Mouse (Mus musculus) liver, embryonic 16.5 days (tissue): ENCODE results near the gene Ralb. TPM values are rescaled to one million over a fixed set of nuclear protein-coding genes. Genes with fewer than 3 reads are reported as not detected.
A peak's percentile ranks its signal among the peaks of the same experiment; 100 is the strongest.

Experiments
- ATAC-seq: fragments of 200-750 bp; cut with Nextera tagmentation; 2 replicates; pipeline ENCODE4 v1.8.0; 2017; ENCODE audit warnings: low read depth, mild to moderate bottlenecking, moderate number of reproducible peaks, moderate library complexity
- H3K27ac ChIP-seq: fragments of 300-500 bp; sonication (generic); 2 replicates; pipeline ENCODE4 v1.5.1; 2014; ENCODE audit warnings: mild to moderate bottlenecking, low read length
- H3K27me3 ChIP-seq: fragments of 300-500 bp; sonication (generic); 2 replicates; pipeline ENCODE4 v1.6.1; 2014; ENCODE audit warnings: low read depth, low read length, mixed read lengths; ENCODE audit not compliant: control insufficient read depth, insufficient read depth
- H3K36me3 ChIP-seq: fragments of 300-500 bp; sonication (generic); 2 replicates; pipeline ENCODE4 v1.6.1; 2014; ENCODE audit warnings: mild to moderate bottlenecking; ENCODE audit not compliant: control insufficient read depth, insufficient read depth
- H3K4me1 ChIP-seq: fragments of 300-500 bp; sonication (generic); 2 replicates; pipeline ENCODE4 v1.6.1; 2014; ENCODE audit warnings: low read depth, low read length, mixed read lengths; ENCODE audit not compliant: control insufficient read depth
- H3K4me2 ChIP-seq: fragments of 300-500 bp; sonication (generic); 2 replicates; pipeline ENCODE4 v1.6.1; 2014; ENCODE audit warnings: low read depth, low read length, mixed read lengths
- H3K4me3 ChIP-seq: fragments of 300-500 bp; sonication (generic); 2 replicates; pipeline ENCODE4 v1.5.1; 2014; ENCODE audit warnings: low read depth, mild to moderate bottlenecking, low read length
- H3K9ac ChIP-seq: fragments of 300-500 bp; sonication (generic); 2 replicates; pipeline ENCODE4 v1.6.1; 2014; ENCODE audit warnings: low read depth, low read length
- H3K9me3 ChIP-seq: fragments of 300-500 bp; sonication (generic); replicated peaks from 2 replicates; pipeline ENCODE4 v1.6.1; 2016; ENCODE audit warnings: low read length; ENCODE audit not compliant: control insufficient read depth
- WGBS: fragments of 180-500 bp; shearing (Covaris S2); extraction: QIAGEN DNeasy Blood & Tissue Kit; methylation state at CpG from one replicate; pipeline ENCODE4 v1.1.7; 2014; ENCODE audit not compliant: insufficient replicate concordance; 5-methylcytosine and 5-hydroxymethylcytosine counted together
- polyA plus RNA-seq: library from polyadenylated mRNA; unstranded; fragments of >200 nt; fragmentation: Nextera tagmentation; extraction: Ambion mirVana; gene quantifications from 2 replicates; pipeline ENCODE4 v1.2.1, GENCODE M21; 2015

Gene Ralb
- polyA plus RNA-seq, 1 experiment from 2014 or later: 40.5 TPM

DNA sequence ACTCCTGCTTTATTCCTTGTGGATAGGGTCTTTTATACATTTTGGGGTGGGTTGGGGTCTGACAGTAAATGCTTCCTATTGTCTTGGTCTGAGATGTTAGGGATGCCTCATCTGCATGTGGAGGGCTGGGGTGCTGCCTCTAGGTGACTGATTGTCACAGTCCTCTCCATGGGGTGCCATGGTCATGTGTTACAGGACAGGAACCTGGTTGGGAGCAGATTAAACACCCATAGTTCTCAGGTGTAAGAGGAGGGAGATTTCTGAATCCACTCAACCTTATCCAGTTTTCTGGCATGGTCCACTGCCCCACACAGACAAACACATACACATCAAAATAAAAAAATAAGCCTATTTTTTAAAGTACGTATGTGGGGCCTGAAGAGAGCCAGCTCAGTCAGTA, 12.1 kb downstream of the Ralb start:
- 63% methylated on average over 1 of the region's 1 CpGs for WGBS
- no peaks in the 10 kb centered on the region for H3K36me3 ChIP-seq
- no peak for ATAC-seq
- H3K9ac ChIP-seq: no peak overlapping the region
- H3K27me3 ChIP-seq: no peaks in the 10 kb centered on the region
- peaks cover 8% of the 10 kb centered on the region for H3K4me1 ChIP-seq
- no peaks in the 10 kb centered on the region for H3K9me3 ChIP-seq
- H3K4me3 ChIP-seq: no peak overlapping the region
- no peak overlapping the region for H3K4me2 ChIP-seq
- H3K27ac ChIP-seq: peak overlapping the region; percentile 43; the same call in 1 of the 2 replicates

- Histone ChIP-seq H3K4me3 (no peak overlapping the region), H3K36me3 (no peaks in the 10 kb centered on the region), H3K27me3 (no peaks in the 10 kb centered on the region), H3K9ac (no peak overlapping the region), H3K27ac (peak overlapping the region; percentile 43; the same call in 1 of the 2 replicates), H3K4me2 (no peak overlapping the region; the same call in 1 of the 2 replicates), H3K9me3 (no peaks in the 10 kb centered on the region), H3K4me1 (peaks cover 11% of the 10 kb centered on the region)
- peak; percentile 85 for ATAC-seq
- 11% methylated on average over 11 of the region's 11 CpGs for WGBS
Observed at GRCm38 (mm10) chr1:119492097-119492496, 12.5 kb downstream of the Ralb start.

DNA sequence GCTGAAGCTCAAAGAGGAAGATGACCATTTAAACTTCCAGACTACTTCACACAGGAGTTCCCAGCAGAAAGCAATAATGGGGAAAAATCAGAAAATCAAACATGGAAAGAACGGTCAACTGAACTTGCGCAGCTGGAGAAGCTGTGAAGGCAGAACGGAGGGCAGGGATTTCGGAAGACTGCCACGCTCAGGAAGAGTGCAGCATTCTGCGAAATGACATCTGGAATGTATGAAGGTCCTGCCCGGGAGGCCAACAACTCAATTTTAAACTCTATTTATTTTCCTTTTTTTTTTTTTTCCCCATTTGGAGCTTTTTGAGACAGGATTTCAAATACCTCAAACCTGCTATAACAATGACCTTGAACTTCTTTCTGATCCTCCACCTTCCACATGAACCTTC, 13.8 kb downstream of the Ralb start:
- no peak for ATAC-seq

DNA sequence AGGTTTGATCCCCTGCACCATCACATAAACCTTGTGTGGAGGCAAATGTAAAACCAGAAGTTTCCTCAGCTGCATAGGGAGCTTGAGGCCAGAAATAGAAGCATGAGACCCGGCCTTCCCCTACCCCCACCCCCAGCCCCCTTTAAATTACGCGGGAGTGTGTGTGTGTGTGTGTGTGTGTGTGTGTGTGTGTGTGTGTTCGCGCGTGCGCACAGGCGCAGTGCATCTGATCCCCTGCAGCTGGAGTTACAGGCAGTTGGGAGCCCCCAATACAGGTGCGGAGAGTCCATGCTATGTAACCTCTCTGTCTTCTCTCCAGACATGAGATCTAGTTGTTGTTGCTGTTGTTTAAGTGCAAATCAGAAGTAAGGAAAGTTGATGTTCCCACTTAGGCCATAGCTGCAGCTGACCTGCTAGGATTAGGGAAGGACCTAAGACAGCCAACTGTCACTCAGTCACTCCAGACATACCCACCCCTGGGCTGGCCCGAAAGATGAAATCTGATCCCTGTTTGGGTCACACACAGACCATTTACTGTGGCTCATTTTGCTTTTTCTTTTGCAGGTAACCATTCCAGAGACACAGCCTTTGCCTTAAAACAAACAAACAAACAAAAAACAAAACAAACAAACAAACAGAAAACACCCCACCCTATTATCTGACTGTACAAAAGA, 16.5 kb downstream of the Ralb start:
- H3K27ac ChIP-seq: no peak overlapping the region

More for the DNA sequence above, 13.8 kb downstream of the Ralb start:
- Histone ChIP-seq H3K4me1 (peaks cover 7% of the 10 kb centered on the region), H3K27ac (no peak overlapping the region), H3K4me3 (no peak overlapping the region), H3K9me3 (no peaks in the 10 kb centered on the region), H3K9ac (no peak overlapping the region), H3K36me3 (no peaks in the 10 kb centered on the region), H3K4me2 (no peak overlapping the region), H3K27me3 (no peaks in the 10 kb centered on the region)
- 75% methylated on average over 7 of the region's 7 CpGs for WGBS

DNA sequence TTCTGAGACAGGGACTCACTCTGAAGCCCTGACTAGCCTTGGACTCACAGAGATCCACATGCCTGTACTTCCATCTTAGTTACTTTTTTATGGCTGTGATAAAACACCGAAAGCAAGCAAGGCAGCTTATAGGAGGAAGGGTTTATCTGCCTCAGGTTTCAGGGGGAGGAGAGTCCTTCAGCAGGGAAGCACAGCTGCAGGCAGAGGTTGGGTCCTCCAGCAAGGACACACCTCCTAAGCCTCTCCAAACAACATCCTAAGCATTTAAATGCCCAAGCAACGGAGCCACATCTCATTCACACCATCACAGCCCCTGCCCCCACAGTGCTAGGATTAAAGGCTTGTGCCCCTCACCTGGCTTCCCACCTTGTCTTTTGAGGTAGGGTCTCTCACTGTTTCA, 18.8 kb downstream of the Ralb start:
- no peak for ATAC-seq
- 28% methylated on average over 2 of the region's 2 CpGs for WGBS

More for the DNA sequence above, 16.5 kb downstream of the Ralb start:
- Histone ChIP-seq H3K4me2 (no peak overlapping the region), H3K27me3 (no peaks in the 10 kb centered on the region), H3K9ac (no peak overlapping the region), H3K4me3 (no peak overlapping the region), H3K36me3 (no peaks in the 10 kb centered on the region), H3K9me3 (no peaks in the 10 kb centered on the region), H3K4me1 (peaks cover 7% of the 10 kb centered on the region)
- ATAC-seq: no peak
- 52% methylated on average over 10 of the region's 10 CpGs for WGBS

GRCm38 (mm10) chr1:119484457-119484856, 20.1 kb downstream of the Ralb start:
- Histone ChIP-seq H3K4me2 (no peak overlapping the region), H3K27me3 (no peaks in the 10 kb centered on the region), H3K4me1 (peaks cover 2% of the 10 kb centered on the region), H3K36me3 (peaks cover 8% of the 10 kb centered on the region), H3K4me3 (no peak overlapping the region), H3K27ac (no peak overlapping the region), H3K9me3 (no peaks in the 10 kb centered on the region), H3K9ac (no peak overlapping the region)
- 55% methylated on average over 3 of the region's 3 CpGs for WGBS
- ATAC-seq: peak; percentile 41; the same call in 1 of the 2 replicates

More for the DNA sequence above, 18.8 kb downstream of the Ralb start:
- no peak overlapping the region for H3K4me2 ChIP-seq
- H3K27me3 ChIP-seq: no peaks in the 10 kb centered on the region
- H3K4me1 ChIP-seq: peaks cover 2% of the 10 kb centered on the region
- no peak overlapping the region for H3K27ac ChIP-seq
- peaks cover 6% of the 10 kb centered on the region for H3K36me3 ChIP-seq
- H3K9ac ChIP-seq: no peak overlapping the region
- H3K9me3 ChIP-seq: no peaks in the 10 kb centered on the region
- no peak overlapping the region for H3K4me3 ChIP-seq

DNA sequence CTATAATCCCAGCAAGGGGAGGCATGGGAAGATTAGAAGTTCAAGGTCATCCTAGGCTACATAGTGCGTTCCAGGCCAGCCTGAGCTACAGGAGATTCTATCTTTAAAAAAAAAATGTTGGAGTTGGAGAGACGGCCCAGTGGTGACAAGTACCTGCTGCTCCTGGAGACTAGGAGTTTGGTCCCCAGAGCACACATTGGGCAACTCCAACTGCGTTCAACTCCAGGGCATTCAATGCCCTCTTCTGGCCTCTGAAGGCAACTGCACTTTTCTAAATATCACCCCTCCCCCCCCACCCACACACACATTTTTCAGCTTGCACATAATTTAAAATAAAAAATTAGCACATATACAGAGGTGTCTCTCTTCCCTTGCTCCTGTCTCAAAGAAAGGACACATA, 21.7 kb downstream of the Ralb start:
- H3K27ac ChIP-seq: no peak overlapping the region
- no peaks in the 10 kb centered on the region for H3K9me3 ChIP-seq
- H3K27me3 ChIP-seq: no peaks in the 10 kb centered on the region
- H3K9ac ChIP-seq: no peak overlapping the region
- no peak overlapping the region for H3K4me3 ChIP-seq
- peaks cover 2% of the 10 kb centered on the region for H3K4me1 ChIP-seq
- ATAC-seq: no peak
- H3K4me2 ChIP-seq: no peak overlapping the region
- 46% methylated on average over 3 of the region's 3 CpGs for WGBS
- H3K36me3 ChIP-seq: peaks cover 8% of the 10 kb centered on the region

GRCm38 (mm10) chr1:119481205-119481932, 23.2 kb downstream of the Ralb start:
- Histone ChIP-seq H3K36me3 (peaks cover 8% of the 10 kb centered on the region), H3K9me3 (no peaks in the 10 kb centered on the region), H3K9ac (no peak overlapping the region), H3K4me1 (no peaks in the 10 kb centered on the region; the same call in none of the 2 replicates), H3K27ac (no peak overlapping the region), H3K4me2 (no peak overlapping the region), H3K27me3 (no peaks in the 10 kb centered on the region), H3K4me3 (no peak overlapping the region)
- no peak for ATAC-seq
- 66% methylated on average over 7 of the region's 7 CpGs for WGBS

DNA sequence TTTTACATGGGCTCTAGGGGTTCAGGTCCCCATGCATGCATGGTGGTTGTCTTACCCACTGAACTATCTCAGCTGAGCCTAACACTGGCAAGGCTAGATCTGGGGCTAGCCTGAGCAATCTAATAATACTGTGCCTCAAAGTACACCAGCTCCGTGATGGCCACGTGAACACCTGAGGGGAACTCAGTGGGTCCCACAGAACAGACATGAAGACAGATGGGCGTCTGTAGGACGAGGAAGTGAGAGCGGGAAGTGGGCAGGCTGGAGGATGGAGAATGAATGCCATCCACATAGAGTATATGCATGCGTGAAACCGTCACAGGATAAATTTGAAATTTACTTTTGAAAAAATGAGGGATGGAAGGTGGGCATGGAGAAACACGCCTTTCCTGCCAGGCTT, 23.9 kb downstream of the Ralb start:
- 66% methylated on average over 8 of the region's 8 CpGs for WGBS

More for the DNA sequence above, 23.9 kb downstream of the Ralb start:
- no peak for ATAC-seq
- Histone ChIP-seq H3K27ac (no peak overlapping the region), H3K27me3 (no peaks in the 10 kb centered on the region), H3K9ac (no peak overlapping the region), H3K4me2 (no peak overlapping the region), H3K9me3 (no peaks in the 10 kb centered on the region), H3K4me1 (no peaks in the 10 kb centered on the region; the same call in 1 of the 2 replicates), H3K36me3 (peaks cover 8% of the 10 kb centered on the region), H3K4me3 (no peak overlapping the region)
